Mouse (Mus musculus): ENCODE measurements around the gene Syt16. TPM values are rescaled to one million over a fixed set of nuclear protein-coding genes. Genes with fewer than 3 reads are reported as not detected.

Gene Syt16
- polyA plus RNA-seq, 1 experiment from 2014 or later, result 11.2 TPM

GRCm38 (mm10) chr12:74236191-74236590 is 238.7 kb downstream of the Syt16 start:
- no peaks in the 10 kb centered on the region for H3K36me3 ChIP-seq (ENCODE audit: control insufficient read depth, insufficient read depth, low read length)
- no peaks in the 10 kb centered on the region for H3K27me3 ChIP-seq (ENCODE audit: control insufficient read depth, insufficient read depth, low read length)
- H3K4me1 ChIP-seq (replicated peaks; ENCODE audit: control insufficient read depth, insufficient read depth), result no peaks in the 10 kb centered on the region
- H3K27ac ChIP-seq (replicated peaks), result no peak overlapping the region
- DNase-seq (ENCODE audit: low spot score) (no peak), ATAC-seq (ENCODE audit: low FRiP score, low TSS enrichment) (no peak)
- H3K9me3 ChIP-seq (ENCODE audit: control insufficient read depth, low read length), result no peaks in the 10 kb centered on the region
- no peak for TF ChIP-seq CTCF (IDR thresholded peaks at IDR 0.05; ENCODE audit: low read depth)
- TF ChIP-seq EP300 (optimal IDR thresholded peaks at IDR 0.05), result no peak
- H3K9ac ChIP-seq (ENCODE audit: low read length), result no peak overlapping the region
- no peak overlapping the region for H3K4me2 ChIP-seq (replicated peaks; ENCODE audit: low read depth)
- H3K4me3 ChIP-seq (ENCODE audit: low read depth, low read length), result no peak overlapping the region
- 86% methylated on average over 8 of the region's 8 CpGs for WGBS

GRCm38 (mm10) chr12:74238056-74238455 is 240.6 kb downstream of the Syt16 start:
- no peak for TF ChIP-seq CTCF (IDR thresholded peaks at IDR 0.05; ENCODE audit: low read depth)
- TF ChIP-seq EP300 (optimal IDR thresholded peaks at IDR 0.05), result no peak
- Histone ChIP-seq H3K4me2 (replicated peaks; ENCODE audit: low read depth) (no peak overlapping the region), H3K9me3 (ENCODE audit: control insufficient read depth, low read length) (no peaks in the 10 kb centered on the region), H3K4me1 (replicated peaks; ENCODE audit: control insufficient read depth, insufficient read depth) (no peaks in the 10 kb centered on the region), H3K9ac (ENCODE audit: low read length) (no peak overlapping the region), H3K4me3 (ENCODE audit: low read depth, low read length) (no peak overlapping the region), H3K27me3 (ENCODE audit: control insufficient read depth, insufficient read depth, low read length) (no peaks in the 10 kb centered on the region), H3K27ac (replicated peaks) (no peak overlapping the region), H3K36me3 (ENCODE audit: control insufficient read depth, insufficient read depth, low read length) (no peaks in the 10 kb centered on the region)
- 73% methylated on average over 7 of the region's 7 CpGs for WGBS
- no peak for ATAC-seq (ENCODE audit: low FRiP score, low TSS enrichment)
- no peak for DNase-seq (ENCODE audit: low spot score)

- no peak overlapping the region for H3K9ac ChIP-seq (ENCODE audit: low read length)
- no peak for TF ChIP-seq EP300 (optimal IDR thresholded peaks at IDR 0.05)
- TF ChIP-seq CTCF (IDR thresholded peaks at IDR 0.05; ENCODE audit: low read depth), result no peak
- H3K4me2 ChIP-seq (replicated peaks; ENCODE audit: low read depth), result no peak overlapping the region
- no peaks in the 10 kb centered on the region for H3K36me3 ChIP-seq (ENCODE audit: control insufficient read depth, insufficient read depth, low read length)
- no peaks in the 10 kb centered on the region for H3K27me3 ChIP-seq (ENCODE audit: control insufficient read depth, insufficient read depth, low read length)
- H3K27ac ChIP-seq (replicated peaks), result no peak overlapping the region
- DNase-seq (ENCODE audit: low spot score) (no peak), ATAC-seq (ENCODE audit: low FRiP score, low TSS enrichment) (no peak)
- no peaks in the 10 kb centered on the region for H3K4me1 ChIP-seq (replicated peaks; ENCODE audit: control insufficient read depth, insufficient read depth)
- no peaks in the 10 kb centered on the region for H3K9me3 ChIP-seq (ENCODE audit: control insufficient read depth, low read length)
- H3K4me3 ChIP-seq (ENCODE audit: low read depth, low read length), result no peak overlapping the region
- whole genome bisulfite sequencing, result 54% methylated on average over 2 of the region's 2 CpGs
Observed at GRCm38 (mm10) chr12:74238806-74239205, 241.3 kb downstream of the Syt16 start.

- H3K36me3 ChIP-seq (ENCODE audit: control insufficient read depth, insufficient read depth, low read length), result no peaks in the 10 kb centered on the region
- no peak for TF ChIP-seq CTCF (IDR thresholded peaks at IDR 0.05; ENCODE audit: low read depth)
- TF ChIP-seq EP300 (optimal IDR thresholded peaks at IDR 0.05), result no peak
- no peaks in the 10 kb centered on the region for H3K27me3 ChIP-seq (ENCODE audit: control insufficient read depth, insufficient read depth, low read length)
- WGBS, result 46% methylated on average over 3 of the region's 3 CpGs
- no peaks in the 10 kb centered on the region for H3K4me1 ChIP-seq (replicated peaks; ENCODE audit: control insufficient read depth, insufficient read depth)
- no peak overlapping the region for H3K4me2 ChIP-seq (replicated peaks; ENCODE audit: low read depth)
- no peak overlapping the region for H3K9ac ChIP-seq (ENCODE audit: low read length)
- ATAC-seq (ENCODE audit: low FRiP score, low TSS enrichment), result no peak
- H3K9me3 ChIP-seq (ENCODE audit: control insufficient read depth, low read length), result no peaks in the 10 kb centered on the region
- H3K4me3 ChIP-seq (ENCODE audit: low read depth, low read length), result no peak overlapping the region
- no peak overlapping the region for H3K27ac ChIP-seq (replicated peaks)
- DNase-seq (ENCODE audit: low spot score), result no peak
Observed at GRCm38 (mm10) chr12:74264846-74265245, 267.4 kb downstream of the Syt16 start.

- ATAC-seq (ENCODE audit: low FRiP score, low TSS enrichment), result no peak
- no peak for DNase-seq (ENCODE audit: low spot score)
Observed at GRCm38 (mm10) chr12:74267049-74267448, 269.6 kb downstream of the Syt16 start.

GRCm38 (mm10) chr12:74268644-74269285 is 271.3 kb downstream of the Syt16 start:
- ATAC-seq (ENCODE audit: low FRiP score, low TSS enrichment), result no peak

More at GRCm38 (mm10) chr12:74267049-74267448, 269.6 kb downstream of the Syt16 start:
- 89% methylated on average over 4 of the region's 4 CpGs for WGBS
- H3K4me3 ChIP-seq (ENCODE audit: low read depth, low read length), result no peak overlapping the region
- TF ChIP-seq EP300 (optimal IDR thresholded peaks at IDR 0.05), result no peak
- no peak for TF ChIP-seq CTCF (IDR thresholded peaks at IDR 0.05; ENCODE audit: low read depth)
- H3K9me3 ChIP-seq (ENCODE audit: control insufficient read depth, low read length), result no peaks in the 10 kb centered on the region
- H3K36me3 ChIP-seq (ENCODE audit: control insufficient read depth, insufficient read depth, low read length), result no peaks in the 10 kb centered on the region
- H3K27me3 ChIP-seq (ENCODE audit: control insufficient read depth, insufficient read depth, low read length), result no peaks in the 10 kb centered on the region
- no peak overlapping the region for H3K4me2 ChIP-seq (replicated peaks; ENCODE audit: low read depth)
- no peak overlapping the region for H3K27ac ChIP-seq (replicated peaks)
- H3K4me1 ChIP-seq (replicated peaks; ENCODE audit: control insufficient read depth, insufficient read depth), result no peaks in the 10 kb centered on the region
- no peak overlapping the region for H3K9ac ChIP-seq (ENCODE audit: low read length)

More at GRCm38 (mm10) chr12:74268644-74269285, 271.3 kb downstream of the Syt16 start:
- no peak overlapping the region for H3K9ac ChIP-seq (ENCODE audit: low read length)
- DNase-seq (ENCODE audit: low spot score), result no peak
- no peak overlapping the region for H3K27ac ChIP-seq (replicated peaks)
- no peaks in the 10 kb centered on the region for H3K36me3 ChIP-seq (ENCODE audit: control insufficient read depth, insufficient read depth, low read length)
- no peak overlapping the region for H3K4me3 ChIP-seq (ENCODE audit: low read depth, low read length)
- H3K9me3 ChIP-seq (ENCODE audit: control insufficient read depth, low read length), result no peaks in the 10 kb centered on the region
- no peaks in the 10 kb centered on the region for H3K4me1 ChIP-seq (replicated peaks; ENCODE audit: control insufficient read depth, insufficient read depth)
- no peak for TF ChIP-seq CTCF (IDR thresholded peaks at IDR 0.05; ENCODE audit: low read depth)
- TF ChIP-seq EP300 (optimal IDR thresholded peaks at IDR 0.05), result no peak
- no peak overlapping the region for H3K4me2 ChIP-seq (replicated peaks; ENCODE audit: low read depth)
- 84% methylated on average over 15 of the region's 15 CpGs for WGBS
- H3K27me3 ChIP-seq (ENCODE audit: control insufficient read depth, insufficient read depth, low read length), result no peaks in the 10 kb centered on the region
